Mouse (Mus musculus) cerebellum, adult 18-20 months (tissue): Measurements from ENCODE around the gene Saxo2.

Experiments
- DNase-seq, 2 experiments: peaks; one replicate each; pipeline ENCODE4 v3.0.0; 2021

Saxo2 gene

DNA sequence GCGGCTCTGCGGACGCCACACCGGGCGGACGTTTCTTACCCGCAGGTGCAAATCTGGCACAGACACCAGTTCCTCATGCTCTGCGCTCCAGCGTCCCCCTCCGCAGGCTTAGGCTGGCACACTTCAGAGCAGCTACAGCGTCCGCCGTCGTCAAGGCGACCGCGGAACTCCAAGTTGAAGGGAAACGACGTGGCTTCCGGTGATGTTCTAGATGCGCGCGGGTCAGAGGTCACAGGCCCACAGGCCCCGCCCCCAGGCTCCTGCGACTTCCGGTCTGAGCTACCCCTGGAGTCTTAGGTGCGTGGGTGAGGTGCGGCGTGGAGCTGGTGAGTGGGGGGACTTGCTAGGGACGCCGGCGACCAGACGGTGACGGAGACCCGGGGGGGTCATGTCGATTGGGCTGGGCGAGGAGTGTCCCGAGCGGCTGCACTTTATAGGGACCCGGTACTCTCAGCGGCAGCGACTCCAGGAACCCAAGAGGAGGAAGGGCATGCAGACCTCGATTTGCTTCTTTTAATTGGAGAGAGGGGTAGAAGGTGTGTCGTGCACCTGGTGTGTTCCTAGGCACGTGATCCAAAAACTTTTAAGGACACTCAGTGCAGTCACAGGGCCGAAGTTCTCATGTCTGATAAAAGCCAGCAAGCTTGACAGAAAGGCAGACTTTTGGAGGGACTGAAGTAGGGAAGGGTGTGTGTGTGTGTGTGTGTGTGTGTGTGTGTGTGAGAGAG, at the start of gene Saxo2, which contains the start of gene Efl1:
Gene Saxo2, minus strand, starts transcription at position 176 of the 728 bp plus-strand sequence.
Gene Efl1, plus strand, starts transcription at position 262 of the 728 bp plus-strand sequence.
- DNase-seq, result peak; percentile 95 to 96

DNA sequence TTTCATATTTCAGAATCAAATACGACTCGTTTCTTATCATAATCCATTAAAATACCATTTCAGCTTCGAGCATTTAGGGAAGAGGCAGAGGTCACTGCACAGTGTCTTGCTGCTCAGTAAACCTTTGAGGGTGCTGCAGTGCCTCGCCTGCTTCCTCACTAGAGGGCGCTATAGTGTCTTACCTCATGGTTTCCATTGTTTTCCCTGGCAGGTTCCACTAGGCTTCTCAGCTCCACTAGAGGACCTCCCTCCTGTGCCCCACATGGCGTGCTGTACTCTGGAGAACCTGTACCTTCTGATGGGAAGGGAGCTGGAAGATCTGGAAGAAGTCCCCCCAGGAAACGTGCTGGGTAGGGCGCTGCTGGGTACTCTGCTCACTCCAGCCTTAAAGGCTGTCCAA, 49.3 kb upstream of the Saxo2 start:
- no peak for DNase-seq

DNA sequence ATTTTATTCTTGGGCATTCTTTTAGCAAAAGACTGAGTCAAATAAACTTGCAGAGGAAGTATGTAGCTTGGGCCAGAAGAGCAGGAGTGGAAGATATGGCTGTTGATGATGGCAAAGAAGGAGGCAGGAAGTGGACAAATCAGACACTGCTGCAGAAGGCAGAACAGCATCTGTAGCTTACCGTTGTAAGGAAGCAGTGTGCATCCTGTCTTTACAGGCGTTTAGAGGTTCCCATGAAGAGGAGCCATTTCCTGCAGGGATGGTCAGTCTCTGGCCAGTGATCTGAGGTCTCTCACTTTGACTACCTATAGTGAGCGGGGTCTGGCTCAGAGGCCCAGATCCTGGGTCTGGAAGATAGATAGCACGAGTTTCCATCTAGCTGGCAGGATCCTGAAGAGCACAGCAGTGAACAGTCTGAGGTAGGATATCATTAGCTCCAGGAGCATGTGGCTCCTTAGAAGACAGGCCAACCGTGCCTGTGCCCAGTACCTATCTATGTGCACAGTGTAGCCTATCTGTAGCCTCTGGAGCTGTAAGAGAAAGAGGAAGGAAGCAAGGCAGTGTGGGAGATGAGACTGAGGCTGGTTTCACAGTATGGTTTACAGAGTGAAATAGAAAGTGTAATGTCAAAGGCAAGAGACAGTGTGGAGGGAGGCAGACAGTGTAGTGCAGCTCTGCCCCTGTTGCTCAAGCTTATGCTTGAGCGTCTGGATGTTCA, 42.9 kb upstream of the Saxo2 start:
- no peak for DNase-seq

DNA sequence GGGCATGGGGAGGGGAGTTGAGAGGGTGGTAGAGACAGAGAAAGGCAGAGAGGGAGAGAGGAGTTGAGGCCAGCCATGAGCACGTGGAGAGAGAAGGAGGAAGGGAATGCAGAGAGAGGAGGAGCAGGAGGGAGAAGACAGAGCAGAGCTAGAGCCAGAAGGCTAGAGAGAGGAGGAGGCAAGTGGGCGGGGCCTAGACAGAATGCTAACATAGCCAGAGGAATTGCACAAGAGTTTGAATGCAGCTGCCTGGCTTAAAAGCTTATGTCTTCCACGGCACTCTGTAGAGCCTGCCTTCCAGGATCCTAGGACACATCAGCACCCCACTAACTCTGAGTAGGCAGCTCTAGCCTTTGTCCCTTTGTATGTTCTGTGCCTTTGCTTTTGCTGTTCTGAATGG, 40.4 kb upstream of the Saxo2 start:
- no peak for DNase-seq

DNA sequence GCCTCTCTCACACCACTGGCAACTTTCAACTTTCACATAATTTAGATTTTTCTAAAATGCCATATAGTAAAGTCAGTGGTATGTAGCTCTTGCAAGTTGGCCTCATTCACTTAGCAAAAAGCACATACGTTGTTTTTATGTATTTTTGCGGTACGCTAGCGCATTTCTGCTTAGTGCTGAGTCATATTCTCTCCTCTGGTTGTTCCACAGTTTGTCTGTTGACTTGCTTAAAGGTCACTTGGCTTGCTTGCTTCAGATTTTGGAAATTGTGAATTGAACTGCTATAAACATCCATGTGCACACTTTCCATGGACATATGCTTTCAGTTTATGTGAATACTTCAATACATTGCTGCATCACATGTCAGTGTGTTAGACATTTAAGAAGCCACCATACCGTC, 31.6 kb upstream of the Saxo2 start:
- DNase-seq, result no peak

DNA sequence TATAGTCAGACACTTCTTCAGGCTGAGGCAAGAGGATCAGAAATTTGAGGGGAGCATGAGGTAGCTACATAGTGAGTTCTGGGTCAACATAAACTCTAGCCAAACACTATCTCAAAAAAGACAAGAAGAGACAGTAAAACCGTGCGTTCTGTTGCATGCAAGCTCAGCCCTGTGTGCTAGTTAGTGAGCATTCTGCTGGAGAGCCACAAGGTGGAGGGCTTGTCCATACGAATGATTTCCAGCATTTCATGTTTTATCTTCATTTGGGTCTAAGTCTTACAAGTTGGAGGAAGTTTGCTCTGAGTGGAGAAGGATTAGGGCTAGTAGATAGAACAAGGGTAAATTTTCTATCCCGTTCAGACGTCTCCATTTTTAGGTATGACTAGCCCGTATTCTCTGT, 28.5 kb upstream of the Saxo2 start:
- DNase-seq, result no peak

DNA sequence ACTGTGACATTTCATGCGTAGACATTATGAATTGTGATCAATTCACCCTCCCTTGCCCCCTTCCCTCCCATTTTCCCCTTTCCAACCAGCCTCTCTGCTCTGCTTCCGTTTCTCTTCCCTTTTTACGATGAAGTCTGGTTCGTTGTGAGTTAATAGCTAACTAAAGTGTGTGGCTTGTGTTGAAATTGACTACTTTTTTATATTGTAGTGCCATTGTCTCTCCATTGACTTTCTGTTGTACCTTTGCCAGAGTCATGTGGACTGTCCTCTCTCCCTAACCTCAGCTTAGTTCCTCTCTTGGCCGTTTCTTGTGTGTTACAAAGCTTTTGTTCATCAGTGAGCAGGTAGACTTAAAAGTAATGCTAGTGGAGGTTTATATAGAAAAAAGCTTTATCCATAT, 27.7 kb upstream of the Saxo2 start:
- DNase-seq, result no peak

DNA sequence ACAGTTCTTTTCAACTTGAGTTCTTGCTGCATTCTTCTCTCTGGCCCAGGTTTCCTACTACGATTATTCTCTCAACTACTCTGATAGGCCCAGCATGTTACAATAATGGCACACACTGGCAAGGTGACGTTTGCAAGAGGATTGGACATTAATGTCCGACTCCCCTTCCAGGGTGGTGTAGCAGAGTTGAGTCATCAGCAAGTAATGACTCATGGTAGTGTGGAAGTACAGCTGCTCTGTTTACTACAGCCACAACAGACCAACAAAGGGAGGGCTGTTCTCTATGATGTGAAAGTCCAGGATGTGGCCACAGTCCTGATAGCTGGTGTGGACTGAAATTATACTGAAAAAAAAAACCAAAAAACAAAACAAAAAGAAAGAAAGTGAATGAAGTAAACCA, 16.3 kb upstream of the Saxo2 start:
- DNase-seq, result no peak

DNA sequence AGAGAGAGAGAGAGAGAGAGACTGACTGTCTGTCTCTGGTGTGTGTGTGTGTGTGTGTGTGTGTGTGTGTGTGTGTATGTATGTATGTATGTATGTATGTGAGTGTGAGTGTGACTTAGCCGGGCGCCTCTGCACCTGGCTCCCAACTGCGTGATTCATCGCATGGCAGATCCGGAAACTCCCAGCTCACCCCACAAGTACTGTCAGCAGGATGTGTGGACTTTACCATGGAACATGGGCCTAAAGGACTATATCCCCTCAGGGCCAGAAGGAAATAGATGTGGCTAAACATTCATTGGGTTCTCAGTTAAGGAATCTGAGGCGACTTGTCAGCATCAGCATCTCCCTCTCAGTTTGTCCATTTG, 735 bp upstream of the Saxo2 start:
- peak in 1 of 2 experiments; percentile 12 for DNase-seq

DNA sequence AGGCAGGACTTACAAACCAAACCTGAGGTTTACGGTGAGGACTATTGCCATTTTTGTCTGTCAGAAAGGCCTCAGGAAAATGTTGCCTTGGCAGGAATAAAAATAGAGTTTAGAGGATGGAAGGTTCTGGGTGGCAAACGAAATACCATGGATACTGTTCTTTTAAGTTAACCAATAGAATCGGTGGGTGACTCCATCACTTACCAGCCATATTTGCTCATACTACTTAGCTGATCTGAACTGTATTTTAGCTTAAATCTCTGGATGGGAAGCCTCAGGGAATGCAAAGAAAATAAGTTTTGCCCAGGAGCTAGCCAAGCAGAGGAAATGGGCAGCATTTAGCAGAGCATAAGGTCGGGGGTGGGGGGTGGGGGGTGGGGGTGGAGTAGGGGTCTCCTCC, 419 bp downstream of the Saxo2 start:
- no peak for DNase-seq

DNA sequence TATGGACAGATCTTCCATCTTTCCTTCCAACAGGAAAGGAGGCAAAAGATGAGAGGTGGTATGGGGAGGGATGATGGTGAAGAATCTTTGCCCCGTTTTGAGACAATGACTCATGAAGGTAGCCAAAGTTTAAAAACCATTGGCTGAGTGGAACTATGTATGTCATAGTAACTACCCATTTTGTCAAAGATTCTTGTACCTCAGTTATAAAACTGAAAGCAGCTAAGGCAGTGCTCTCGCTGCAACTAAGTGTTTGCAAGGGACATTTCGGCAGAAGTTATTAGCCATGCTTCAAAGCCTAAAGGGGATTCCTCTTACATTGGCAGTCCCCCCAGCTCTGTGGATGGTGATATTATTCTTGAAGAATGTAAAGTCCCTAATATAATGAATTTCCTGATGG, 1.1 kb downstream of the Saxo2 start:
- DNase-seq, result no peak

DNA sequence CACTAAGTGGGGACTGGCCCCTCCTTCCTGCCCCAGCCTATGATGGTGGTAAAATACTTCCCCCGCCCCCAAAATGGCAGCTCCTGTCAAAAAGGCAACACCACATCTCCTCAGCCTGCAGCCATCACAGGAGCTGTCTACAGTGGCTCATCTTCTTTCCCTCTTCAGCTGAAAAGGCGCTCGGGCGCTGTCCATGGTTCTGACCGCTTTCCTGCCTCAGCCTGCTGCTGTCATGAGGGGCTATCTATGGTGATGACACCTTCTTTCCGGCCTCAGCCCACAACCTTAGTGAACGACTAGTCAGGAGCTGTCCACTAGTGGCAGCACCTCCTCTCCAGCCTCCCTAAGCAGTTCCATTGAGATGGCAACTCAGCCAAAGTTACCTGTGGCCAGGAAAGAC, 23.0 kb downstream of the Saxo2 start:
- DNase-seq, result no peak

DNA sequence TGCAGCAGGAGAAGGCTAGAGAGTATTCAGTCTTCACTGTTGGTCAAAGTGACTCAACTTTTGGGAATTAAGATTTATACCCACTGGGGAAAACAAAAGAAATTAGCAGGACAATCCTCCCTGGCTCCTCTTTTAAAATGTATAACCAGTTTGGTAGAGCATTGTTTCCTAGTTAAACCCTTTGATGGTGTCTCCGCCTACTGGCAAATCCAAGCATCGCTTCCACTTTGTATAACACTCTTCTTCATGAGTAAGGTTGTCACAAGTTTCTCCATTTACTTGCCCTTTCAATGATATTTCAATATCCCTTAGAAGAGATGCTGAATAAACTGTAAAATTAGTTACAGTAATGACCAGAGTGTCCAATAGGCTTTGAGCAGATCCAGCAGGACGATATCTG, 38.7 kb downstream of the Saxo2 start:
- DNase-seq, result no peak

DNA sequence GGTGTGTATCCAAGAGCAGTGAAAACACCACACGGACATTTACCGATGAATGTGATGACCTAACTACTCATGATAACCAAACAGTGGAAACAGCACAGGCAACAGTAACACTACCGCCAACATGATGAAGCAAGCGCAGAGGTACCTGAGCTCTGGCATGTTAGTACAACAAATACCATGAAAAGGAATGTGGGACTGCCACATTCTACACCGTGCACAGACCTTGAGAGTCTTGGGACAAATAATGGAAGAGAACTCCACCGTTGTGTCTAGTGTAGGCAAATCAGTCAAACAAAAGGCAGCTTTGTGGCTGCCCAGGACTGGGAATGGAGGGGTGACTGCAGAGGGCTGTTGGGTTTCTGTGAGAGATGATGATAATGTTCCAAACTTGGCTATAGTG, 42.9 kb downstream of the Saxo2 start:
- DNase-seq, result no peak

DNA sequence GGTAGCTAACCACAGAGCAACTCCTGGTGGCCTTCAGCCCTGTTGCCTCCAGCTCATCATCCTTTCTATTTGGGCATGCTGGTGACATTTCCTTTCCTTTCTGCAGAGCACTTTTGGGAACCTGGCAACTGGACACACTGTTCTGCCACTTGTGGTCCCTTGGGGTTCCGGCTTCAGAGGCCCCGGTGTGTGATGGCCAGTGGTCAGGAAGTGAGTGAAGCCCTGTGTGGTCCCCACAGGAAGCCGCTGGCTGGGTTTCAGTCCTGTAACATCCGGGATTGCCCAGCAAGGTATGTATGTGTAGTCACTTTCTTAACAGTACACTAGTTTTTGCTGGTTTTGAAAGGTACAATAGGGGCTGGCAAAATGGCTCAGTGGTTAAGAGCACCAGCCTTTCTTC, 46.3 kb downstream of the Saxo2 start:
- DNase-seq, result no peak

DNA sequence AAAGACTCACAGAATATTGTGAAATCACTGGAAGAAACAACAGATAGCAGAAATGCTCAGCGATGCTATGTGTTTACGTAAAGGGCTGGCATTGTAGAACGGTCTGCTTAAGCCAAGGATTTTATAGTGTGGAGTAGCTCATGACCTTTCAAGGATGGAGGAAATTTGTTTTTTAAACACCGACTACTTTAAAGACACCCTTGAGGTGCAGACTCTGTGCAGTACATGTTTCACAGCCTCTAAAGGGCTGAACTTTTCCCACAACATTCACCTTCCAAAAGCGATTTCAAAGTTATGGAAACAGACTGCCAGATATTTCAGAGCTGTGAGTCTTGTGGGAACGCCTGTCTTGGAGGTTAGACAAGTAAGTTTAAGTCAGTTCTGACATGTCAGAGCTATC, 57.4 kb downstream of the Saxo2 start:
- DNase-seq, result no peak
